Mouse (Mus musculus) c-Kit-positive CD71-positive TER-119-negative erythroid progenitor cells, embryonic 14.5 days (primary cell): ENCODE measurements around the gene Cept1.

Source experiments
- DNase-seq: peaks from one replicate; pipeline ENCODE4 v3.0.0-alpha.2; 2013; ENCODE audit warnings: low read depth

Cept1 gene

DNA sequence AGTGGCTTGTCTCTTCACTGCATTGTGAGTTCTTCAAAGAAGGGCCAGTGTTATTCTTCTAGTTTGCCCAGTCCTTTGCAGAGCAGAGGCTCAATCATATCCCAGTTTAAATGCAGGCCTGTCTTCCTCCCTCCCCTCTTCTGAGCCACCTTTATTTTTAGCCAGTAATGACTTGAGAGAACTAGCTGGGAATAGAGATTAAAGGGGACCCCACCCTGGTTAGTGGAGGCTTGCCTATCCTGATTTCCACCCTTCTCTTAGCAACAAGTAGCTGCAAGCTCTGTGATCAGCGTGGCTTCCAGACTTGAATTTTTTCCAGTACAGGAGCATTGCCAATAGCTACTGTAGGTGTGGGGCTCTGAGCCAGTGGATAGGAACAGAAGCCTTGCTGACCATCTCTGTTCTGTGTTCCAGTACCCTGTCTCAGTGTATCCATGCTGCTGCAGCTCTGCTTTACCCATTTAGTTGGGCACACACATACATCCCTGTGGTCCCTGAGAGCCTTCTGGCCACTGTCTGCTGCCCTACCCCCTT is 53.1 kb downstream of the Cept1 start:
- DNase-seq: no peak

GRCm38 (mm10) chr3:106493882-106494281 is 53.7 kb downstream of the Cept1 start:
- no peak for DNase-seq

GRCm38 (mm10) chr3:106493202-106493601 is 54.4 kb downstream of the Cept1 start:
- no peak for DNase-seq

GRCm38 (mm10) chr3:106492723-106493122 is 54.9 kb downstream of the Cept1 start:
- peak; percentile 44 for DNase-seq

DNA sequence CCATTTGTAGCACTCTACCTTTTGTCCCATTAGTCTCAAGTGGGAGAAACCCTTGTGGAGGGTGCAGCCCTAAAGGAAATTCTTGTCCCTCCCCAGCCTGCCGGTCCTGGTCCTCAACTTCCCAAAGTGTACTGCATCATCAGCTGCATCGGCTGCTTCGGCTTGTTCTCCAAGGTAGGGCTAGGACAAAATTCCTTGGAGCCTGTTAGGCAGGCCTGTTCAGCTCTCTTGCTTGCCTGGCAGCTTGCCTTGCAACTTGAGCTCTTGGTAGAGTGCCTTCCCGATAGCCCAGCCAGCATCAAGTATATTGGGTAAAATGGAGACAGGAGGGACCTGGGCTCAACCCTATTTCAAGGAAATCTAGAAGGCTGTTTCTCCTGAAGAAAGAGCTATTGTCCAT is 57.4 kb downstream of the Cept1 start:
- DNase-seq: no peak

DNA sequence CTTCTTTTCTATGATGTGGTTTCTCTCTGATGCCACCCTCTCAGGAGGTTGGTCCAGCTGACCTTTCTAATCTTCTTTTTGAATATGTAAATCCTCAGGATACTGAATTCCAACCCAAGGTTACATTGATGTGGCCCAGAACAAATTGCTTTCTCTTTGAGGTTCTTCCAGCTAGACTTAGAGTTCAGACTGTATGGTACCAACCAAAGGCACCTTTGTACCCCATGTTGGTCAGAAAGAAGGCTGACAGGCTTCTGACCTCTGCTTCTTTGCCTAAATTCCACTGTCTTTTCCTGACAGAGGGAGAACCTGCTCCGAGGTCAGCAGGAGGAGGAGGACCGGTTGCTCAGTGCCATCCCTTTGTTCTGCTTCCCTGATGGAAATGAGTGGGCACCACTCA is 60.1 kb downstream of the Cept1 start:
- DNase-seq: no peak

- DNase-seq: no peak
These were observed 61.8 kb downstream of the Cept1 start for GRCm38 (mm10) chr3:106485810-106486209.

- no peak for DNase-seq
These were observed 62.7 kb downstream of the Cept1 start for GRCm38 (mm10) chr3:106484861-106485260.

DNA sequence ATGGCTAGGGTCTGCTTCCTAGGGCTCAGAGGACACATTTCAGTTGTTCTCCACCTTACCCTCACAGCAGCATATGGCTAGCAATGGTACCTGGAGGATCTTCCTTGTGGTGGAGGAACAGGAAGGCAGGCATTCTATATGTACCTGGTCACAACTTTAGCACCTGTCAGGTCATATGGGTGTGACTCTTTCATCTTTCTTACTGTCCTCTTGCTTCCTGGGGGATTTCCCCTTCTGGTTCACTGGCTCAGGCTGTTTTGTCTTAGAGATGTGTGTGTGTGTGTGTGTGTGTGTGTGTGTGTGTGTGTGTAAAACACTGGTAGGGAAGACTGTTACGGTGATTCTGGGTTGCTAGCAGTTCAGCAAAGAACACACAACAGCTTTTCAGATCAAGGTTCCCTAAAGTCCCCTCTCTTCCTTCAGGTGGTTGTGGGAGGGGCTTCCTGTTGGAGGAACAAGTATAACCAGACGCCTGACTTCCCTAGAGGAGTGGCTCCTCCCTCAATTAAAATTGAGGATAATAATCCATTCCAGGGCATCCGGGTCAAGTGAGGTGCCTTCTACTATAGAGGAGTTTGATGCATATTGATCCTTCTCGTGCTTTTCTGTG is 63.7 kb downstream of the Cept1 start:
- no peak for DNase-seq

DNA sequence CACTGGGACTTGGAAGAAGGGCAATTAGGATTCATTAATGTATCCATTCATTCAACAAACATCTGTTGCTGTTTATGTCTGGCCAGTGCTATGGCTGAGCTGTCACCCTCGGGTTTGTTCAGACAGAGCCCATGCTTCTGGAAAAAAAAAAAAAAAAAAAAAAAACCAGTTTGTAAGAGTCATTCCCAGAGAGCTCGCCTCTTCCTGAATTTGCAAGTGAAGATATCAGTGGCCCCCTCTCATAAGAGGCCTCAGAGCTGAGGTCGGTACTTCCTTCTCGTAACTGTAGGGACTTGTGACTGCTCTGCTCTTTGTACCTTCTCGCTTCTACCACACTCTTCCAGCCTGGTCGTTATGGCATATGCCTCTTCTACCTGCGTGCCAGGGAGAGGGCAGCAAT is 64.3 kb downstream of the Cept1 start:
- DNase-seq: no peak

DNA sequence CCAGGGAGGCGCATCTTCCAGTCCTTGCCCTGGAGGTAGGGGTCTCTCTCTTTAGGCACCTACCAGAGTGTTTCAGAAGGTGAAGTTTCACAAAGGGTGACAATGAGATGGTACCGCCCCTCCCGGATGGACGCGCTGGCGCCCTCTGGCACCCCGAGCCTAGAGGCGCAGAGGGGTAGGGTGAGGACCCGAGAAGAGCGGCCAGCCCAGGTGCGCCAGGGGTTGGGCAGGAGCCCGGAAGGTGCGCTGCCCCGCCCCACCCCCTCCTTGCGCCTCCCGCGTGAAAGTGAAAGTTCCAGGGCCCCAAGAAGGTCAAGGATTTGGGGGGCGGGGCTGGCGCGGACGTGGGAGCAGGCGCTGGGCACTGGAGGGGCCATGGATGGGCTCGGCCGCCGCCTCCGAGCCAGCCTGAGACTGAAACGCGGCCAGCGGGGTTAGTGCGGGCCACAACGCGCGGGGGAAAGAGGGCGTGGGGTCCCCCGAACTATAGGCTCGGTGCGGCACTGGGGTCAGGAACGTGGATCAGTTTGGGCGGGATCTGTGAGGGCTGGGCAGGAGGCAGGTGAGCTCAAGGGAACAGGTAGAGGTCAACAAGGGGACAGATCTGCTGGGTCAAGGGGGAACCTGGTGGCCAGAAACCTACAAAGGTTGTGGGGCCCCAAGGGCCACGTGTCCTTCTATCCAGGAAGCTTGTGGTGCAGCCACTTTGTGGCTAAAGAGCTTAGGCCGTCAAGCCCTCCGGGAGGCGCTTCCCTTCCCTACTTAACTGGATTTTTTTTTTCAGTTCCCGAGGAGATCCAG is 65.1 kb downstream of the Cept1 start, which contains the start of gene Dennd2d:
Gene Dennd2d, plus strand, starts transcription at position 125 of the 801 bp plus-strand sequence.
- DNase-seq: no peak

DNA sequence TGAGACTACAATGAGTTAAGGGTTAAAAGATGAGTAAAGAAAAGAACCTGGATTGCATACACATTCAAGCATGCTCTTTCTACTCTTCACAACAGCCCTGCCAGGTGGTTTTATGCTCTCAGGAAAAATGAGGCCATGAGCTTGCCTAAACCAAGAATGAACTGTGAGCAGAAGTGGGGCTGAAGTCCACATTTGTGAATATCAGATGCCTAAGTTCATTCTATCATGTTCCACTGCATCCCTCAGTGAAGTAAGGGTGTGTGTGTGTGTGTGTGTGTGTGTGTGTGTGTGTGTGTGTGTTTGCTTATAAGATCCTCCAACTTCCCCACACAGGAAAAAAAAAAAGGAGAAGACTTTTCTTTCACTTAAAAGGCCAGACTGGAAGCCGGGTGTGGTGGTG is 70.7 kb downstream of the Cept1 start:
- DNase-seq: no peak

DNA sequence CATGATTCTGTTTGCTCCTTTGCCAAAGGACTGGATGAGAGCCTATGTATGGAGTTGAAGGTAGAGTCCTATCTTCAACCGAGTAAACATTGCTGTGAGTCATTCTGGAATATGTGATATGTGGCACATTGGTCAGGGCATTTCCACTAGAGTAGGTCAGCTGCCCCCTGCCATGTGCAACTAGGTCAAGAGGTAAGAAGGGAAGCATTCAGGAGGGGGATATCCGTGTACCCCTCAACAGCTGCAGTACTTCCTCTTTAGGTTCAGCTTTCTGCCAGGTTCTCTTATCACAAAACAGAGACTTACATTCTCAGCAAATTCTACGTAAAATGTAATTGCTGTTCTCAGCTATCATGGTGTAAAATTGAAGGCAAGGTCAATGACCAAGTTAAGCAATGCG is 73.4 kb downstream of the Cept1 start:
- no peak for DNase-seq

GRCm38 (mm10) chr3:106464750-106465149 is 82.9 kb downstream of the Cept1 start:
- no peak for DNase-seq

GRCm38 (mm10) chr3:106462493-106462892 is 85.1 kb downstream of the Cept1 start:
- DNase-seq: no peak

DNA sequence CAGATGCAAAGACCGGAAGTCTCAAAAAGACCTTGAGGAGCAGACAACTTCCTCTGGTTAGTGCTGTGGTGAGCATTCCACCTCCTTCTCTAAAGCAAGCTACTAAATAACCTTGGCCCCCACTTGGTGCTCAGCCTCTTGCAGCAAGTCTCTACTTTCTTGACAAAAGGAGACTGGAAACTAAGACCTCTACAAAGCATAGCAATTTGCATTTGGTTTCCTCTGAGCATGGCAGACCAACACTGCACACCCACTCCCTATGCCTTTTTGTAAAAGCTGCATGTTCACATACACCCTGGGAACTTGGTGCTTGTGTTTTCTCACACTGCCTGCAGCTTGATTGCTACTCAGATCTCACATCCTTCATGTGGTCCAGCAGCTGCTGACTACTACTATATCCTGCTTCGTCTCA is 85.5 kb downstream of the Cept1 start:
- no peak for DNase-seq

GRCm38 (mm10) chr3:106457298-106457869 is 90.2 kb downstream of the Cept1 start:
- no peak for DNase-seq

DNA sequence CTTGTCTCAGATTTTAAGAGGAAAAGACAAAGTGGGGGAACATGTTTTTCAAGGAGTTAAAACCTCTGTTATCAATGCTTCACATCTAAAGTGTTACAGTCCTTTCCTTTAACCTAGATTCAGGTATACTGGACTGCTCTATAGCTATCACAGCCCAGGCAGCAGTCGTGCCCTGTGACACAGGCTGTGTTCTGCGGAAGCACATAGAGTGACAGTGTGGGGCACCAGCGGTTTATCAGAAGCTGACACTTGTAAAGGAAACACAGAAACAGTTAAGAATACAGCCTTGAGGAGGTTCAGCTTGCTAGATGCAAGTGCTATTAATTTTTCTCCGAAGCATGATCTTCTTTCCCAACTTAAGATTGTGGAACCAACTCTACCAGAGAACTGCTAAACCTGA is 95.0 kb downstream of the Cept1 start:
- DNase-seq: no peak
